Mouse (Mus musculus) lung, adult 18-20 months (tissue): ENCODE results near the gene Iqschfp.

ENCODE experiments used
- DNase-seq, 2 experiments: peaks; one replicate each; pipeline ENCODE4 v3.0.0; 2022; ENCODE audit warnings: mixed read lengths in 2 of 2

Iqschfp gene

DNA sequence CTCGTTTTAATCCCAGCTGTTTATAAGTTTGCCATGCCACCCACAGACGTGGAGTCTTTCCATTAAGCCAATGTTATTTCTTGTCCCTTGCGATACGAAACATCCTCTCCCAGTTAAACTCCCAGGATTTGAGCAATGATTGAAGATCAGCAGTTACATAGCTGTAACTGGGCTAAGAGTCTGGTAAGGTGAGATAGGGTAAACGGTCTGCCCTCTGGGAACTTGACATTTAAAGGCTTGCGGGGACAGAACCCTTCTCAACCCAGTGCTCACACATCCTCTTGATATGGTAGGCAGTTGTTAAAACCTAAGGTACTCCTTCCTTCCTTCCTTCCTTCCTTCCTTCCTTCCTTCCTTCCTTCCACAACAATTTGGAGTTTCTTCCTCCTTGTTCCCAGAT, 604.5 kb downstream of the Iqschfp start:
- DNase-seq = no peak

DNA sequence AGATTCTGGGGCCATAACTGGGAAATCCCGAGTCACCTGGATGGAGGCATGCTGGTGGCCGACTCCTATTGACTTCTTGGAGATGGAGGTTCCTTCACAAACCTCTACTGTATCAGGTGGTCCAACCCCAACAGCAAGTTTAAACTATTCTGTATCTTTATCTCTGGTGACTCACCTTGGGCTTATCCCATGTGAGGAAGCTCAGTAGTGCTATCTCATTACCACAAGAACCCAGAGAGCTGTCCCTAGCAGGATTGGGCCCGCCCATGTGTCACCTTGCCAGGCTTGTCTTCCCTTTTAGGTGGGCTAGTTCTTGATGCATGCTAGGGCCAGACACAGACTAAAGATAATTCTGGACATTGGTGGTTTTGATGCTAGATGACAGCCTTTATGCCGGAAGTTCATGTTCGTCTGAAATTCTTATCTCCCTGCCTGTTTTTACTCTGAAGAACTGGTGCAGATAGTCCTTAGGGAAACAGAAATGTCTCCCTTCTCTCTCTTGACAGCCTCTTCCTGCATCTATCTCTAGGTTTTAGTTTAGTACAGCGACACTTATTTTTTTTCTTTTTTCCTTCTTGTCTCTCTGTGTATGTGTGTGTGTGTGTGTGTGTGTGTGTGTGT, 607.6 kb downstream of the Iqschfp start:
- DNase-seq = no peak

GRCm38 (mm10) chr3:68504838-68505237, 612.8 kb downstream of the Iqschfp start:
- no peak for DNase-seq

- DNase-seq = no peak
These were observed 614.8 kb downstream of the Iqschfp start for GRCm38 (mm10) chr3:68506769-68507318.

DNA sequence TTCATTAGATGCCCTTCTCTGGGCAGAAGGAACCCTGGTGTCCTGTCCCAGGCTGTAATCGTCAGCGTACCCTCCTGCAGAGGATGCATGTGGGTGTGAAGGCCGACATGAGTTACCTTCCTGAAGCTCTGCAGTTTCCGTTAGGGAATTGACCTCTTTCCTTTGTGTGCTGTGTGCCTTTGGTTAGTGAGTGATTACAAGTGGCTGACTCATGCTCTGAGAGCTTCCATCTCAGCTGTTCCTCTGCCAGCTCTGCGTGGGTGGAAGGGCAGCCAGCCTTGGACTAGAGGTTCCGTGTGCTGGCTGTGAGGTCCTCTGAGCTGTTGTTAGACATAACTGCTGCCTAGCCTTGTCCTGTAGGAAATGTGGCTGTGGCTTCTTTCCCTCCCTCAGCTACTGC, 616.6 kb downstream of the Iqschfp start:
- DNase-seq = peak; percentile 78 to 89

DNA sequence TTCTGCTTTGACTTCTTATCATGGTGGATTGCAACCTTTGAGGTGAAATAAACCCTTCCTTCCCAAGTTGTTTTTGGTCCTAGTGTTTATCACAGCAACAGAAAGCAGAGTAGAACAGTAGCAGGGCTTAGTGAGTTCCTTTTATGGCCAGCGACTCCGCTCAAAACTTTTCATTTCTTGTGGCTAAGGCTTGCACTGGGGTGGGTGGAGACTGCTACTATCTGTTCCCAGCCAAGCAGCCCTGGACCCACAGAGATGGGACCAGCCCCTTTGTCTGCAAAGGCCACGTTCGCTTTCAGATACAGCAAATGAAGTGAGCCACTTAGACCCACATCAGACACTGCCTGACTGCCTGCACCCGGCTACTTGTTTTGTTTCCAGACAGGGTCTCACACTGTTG, 618.8 kb downstream of the Iqschfp start:
- DNase-seq = no peak

DNA sequence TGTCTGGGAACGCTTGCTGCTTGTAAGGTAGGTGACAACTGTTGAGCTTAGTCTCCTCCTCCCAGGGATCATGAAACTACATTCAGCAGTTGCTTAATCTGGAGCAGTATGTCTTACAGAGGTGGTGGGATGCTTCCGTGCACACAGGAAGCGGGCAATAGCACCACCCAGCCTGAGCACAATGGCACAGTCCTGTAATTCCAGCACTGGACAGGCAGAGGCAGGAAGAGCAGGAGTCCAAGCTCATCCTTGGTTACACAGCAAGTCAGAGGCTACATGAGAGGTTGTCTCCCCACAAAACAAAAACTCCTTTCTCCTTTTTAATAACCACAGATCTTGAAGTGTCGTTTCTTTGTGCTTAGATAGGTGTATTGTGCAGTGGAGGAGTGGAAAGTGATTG, 619.7 kb downstream of the Iqschfp start:
- peak in 1 of 2 experiments; percentile 49 for DNase-seq

DNA sequence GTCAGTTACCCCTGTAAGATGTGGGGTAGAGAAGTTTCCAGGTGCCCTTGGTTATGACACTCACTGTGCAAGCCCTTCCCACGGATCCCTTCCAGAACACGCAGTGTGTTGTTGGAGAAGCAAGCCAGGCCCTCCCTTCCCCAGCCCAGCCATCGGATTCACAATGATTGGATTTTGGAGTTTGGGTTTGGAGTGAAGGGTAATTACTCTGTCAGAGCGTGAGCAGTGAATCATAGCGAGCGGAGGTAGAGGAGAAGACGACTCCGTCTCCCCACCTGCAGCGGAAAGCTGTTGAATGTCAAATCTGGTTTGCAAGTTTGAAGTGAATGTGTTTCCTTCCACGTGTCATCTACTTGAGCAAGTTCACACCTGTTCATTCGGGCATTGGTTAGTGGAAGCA, 620.3 kb downstream of the Iqschfp start:
- DNase-seq = no peak

DNA sequence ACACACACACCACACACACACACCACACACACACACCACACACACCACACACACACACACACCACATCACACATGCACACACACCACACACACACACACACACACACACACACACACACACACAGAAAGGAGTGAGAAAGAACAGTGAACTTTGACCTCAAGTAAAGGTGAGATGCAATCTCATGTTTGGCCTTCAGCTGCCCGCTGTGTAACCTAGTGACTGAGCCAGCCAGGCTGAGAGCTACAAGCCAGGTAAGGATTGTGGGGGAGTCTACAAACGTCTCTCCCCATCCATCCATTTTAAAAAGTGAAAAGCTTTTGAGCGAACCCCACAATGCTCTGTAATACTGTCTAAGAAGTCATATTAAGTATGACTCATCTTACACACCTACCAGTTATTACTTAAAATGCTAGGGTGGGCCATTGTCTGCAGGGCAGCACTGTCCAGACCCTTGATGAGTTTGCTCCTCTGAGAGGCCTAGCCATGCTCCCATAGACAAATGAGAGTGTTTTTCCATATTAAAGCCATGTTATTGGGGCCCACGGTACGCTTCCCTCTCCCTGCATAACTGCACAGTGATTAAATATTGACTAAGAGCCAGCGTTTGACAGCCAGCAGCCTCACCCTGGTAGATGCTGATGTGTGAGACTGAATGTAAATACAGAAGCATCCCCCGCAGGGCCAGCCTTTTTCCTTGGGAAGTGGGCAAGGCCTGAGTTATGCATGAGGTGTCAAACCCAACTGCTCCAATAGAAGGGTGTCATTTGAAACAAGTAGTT, 621.5 kb downstream of the Iqschfp start:
- no peak for DNase-seq

- no peak for DNase-seq
These were observed 622.1 kb downstream of the Iqschfp start for GRCm38 (mm10) chr3:68514120-68514497.

GRCm38 (mm10) chr3:68514717-68515116, 622.7 kb downstream of the Iqschfp start:
- DNase-seq = no peak

GRCm38 (mm10) chr3:68516393-68517081, 624.5 kb downstream of the Iqschfp start:
- DNase-seq = no peak

DNA sequence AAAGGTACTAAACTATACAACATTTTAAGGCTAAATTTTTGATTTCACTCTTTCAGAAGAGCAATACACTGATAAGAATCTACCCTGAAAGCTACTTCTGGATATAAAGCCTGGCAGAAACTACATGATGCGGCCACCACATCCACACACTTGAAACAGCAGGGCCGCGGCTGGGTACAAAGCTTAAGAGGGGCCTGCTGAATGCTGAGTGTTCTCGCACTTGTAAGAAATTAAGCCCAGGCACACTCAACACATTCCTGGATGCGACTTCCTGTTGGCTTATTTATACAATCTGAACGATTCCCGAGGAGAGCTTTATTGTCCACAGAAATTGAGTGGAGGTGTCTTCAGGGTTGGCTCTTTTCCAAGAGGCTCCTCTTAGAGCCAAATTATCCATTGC, 625.2 kb downstream of the Iqschfp start:
- no peak for DNase-seq

DNA sequence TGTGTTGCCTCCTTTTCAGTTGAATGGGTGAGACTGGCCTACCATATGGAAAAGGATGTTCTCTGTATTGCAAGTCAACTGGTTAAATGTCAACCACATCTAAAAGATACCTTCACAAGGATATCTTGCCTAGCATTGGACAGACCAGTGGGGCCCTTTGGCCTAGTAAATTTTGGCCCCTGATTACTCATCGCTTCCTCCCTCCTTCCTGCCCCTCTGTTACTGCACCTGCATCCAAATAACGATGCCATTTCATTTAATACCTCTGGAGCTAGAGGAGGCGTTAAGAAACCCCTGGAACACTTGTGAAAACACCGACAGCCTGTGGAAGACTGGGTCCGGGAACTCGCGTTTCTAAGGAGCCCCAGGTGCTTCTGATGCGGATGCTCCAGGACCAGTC, 626.0 kb downstream of the Iqschfp start:
- DNase-seq = no peak

- no peak for DNase-seq
These were observed 626.6 kb downstream of the Iqschfp start for GRCm38 (mm10) chr3:68518586-68518985.

DNA sequence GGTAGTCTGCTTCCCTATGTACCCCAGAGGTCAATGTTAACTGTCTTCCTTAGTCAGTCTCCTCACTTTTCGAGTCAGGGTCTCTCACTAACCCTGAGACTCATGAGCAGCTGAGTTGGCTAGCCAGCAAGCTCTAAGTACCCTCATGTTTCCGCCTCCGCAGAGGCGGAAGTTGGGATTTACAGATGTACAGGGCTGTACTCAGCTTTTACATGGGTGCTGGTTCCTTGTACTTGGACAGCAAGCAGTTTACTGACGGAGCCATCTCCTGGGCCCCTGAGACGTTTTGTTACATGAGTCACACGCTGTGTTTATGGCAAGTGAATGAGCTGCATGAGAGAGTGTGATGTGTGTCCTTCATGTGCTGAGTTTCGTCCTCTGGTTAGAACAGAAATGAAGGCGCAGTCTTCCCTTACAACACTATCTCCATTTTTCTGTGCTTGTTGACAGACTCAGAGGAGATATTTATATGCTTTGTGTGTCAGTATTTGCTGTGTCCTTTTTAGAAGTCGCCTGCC, 633.4 kb downstream of the Iqschfp start:
- no peak for DNase-seq

DNA sequence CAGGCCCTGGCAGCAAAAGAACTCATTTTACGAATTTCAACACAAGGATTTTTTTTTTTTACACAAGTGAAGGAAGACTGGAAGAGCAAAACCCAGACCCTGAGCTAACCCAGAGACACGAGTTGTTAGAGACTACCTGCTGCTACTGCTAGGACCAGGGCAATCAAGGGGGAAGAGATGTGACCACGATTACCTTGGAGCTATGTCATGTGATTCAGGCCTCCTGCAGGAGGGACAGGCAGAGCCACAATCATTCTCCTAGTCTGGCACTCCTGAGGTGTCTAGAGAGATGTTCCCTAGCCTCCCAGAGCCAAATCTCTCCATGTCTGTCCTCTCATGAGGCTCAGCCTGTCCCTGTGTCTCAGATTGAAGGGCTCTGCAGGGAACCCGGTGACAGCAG, 634.4 kb downstream of the Iqschfp start:
- no peak for DNase-seq

DNA sequence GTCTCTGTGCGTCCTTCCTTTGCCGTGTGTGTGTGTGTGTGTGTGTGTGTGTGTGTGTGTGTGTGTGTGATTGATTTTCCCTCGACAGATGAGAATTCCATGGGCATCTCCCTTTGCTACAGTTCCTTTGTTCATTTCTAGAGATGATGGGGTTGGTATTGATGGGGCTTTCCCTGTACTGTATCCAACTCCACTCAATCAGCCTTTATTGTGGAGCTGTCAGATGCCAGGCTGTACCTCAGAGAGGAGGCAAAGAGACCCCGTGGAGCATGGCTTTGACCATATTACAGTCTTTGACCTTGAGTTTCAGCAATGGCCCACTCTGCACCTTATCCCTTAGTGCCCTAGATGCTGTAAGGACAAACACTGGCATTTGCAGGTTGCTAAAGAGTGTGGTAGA, 635.1 kb downstream of the Iqschfp start:
- no peak for DNase-seq

GRCm38 (mm10) chr3:68531908-68532307, 639.9 kb downstream of the Iqschfp start:
- no peak for DNase-seq

DNA sequence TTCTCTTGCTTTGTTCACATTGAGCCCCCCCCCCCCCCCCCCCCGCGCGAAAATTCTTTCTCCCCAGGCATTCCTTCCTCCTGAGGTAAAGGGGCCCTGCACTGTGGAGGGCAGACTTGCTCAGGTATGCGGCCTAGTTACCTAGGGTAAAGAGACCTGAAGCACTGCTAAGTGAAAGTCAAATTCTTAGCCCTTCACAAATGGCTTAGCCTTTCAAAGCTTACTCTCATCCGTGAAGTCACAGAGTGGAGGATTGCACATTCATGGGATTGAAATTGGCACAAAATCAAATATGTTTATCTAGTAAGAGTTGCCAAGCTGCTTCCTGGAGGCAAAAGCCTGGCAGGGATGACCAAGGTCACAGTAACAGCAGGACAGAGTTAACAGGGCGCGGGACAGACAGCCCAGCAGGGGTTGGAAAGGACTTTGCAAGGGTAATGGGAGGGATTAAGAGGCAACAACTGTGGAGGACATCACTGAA, 642.6 kb downstream of the Iqschfp start:
- DNase-seq = peak; percentile 39 to 52

DNA sequence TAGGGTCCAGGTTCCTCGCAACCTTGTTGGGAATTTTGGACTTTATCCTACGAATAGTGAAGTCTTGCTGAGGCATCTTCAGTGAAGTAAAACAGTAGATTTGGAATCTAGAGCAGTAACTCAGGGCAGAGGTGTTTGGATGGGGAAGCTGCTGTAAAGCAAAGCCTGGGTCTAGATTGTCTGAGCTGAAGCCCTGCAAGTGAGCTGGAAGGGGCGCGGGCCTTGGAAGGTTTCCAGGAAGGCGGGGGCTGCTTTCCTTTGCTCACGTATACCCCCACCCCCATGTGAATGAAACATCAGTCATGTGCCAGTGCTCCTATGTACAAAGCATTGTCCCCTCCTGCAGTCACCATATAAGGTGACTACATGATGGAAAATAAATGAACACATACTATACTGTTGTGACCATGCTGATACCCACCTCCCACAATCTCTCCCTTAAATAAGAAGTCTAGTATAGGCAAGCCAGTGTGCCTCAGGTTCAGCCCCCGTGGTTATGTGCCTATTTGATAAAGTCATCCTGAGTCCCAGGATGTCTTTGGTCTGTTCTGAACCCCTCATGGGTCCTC, 643.2 kb downstream of the Iqschfp start:
- no peak for DNase-seq

DNA sequence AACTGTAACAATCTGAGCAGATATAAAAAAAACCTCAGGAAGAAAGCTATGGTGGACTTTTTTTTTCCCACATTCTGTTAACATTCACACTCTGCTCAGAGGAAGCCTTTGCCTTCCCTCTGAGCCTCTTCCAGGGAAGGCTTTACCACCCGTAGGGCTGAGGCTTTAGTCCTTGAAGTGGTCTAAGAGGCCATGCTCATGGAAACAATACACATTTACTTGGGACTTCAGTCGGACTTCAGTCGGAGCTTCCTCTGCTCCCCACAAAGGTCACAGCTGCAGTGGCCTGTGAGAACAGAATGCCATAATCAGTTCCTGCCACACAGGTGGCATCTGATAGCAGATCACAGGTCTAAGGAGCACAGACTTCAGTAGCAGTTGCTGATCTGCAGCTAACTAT, 644.0 kb downstream of the Iqschfp start:
- no peak for DNase-seq

- DNase-seq = no peak
These were observed 649.7 kb downstream of the Iqschfp start for GRCm38 (mm10) chr3:68541688-68542087.
